Mouse (Mus musculus) liver, embryonic 11.5 days (tissue): ENCODE measurements around the gene Il10. TPM values are rescaled to one million over a fixed set of nuclear protein-coding genes. Genes with fewer than 3 reads are reported as not detected.

ENCODE experiments used
- ATAC-seq: fragments of 200-750 bp; cut with Nextera tagmentation; replicated peaks from 2 replicates; pipeline ENCODE4 v1.8.0; 2017; ENCODE audit warnings: moderate number of reproducible peaks, mild to moderate bottlenecking, moderate TSS enrichment, moderate library complexity; ENCODE audit not compliant: low FRiP score
- DNase-seq: peaks from one replicate; pipeline ENCODE4 v3.0.0-alpha.2; 2017; ENCODE audit warnings: low spot score
- H3K27ac ChIP-seq: fragments of 300-500 bp; sonication (generic); 2 replicates; pipeline ENCODE4 v1.5.1; 2014; ENCODE audit warnings: mild to moderate bottlenecking, low read depth, low read length, control low read depth
- H3K27me3 ChIP-seq: fragments of 300-500 bp; sonication (generic); replicated peaks from 2 replicates; pipeline ENCODE4 v1.6.1; 2014; ENCODE audit warnings: low read length, mixed read lengths; ENCODE audit not compliant: control insufficient read depth, insufficient read depth
- H3K36me3 ChIP-seq: fragments of 300-500 bp; sonication (generic); 2 replicates; pipeline ENCODE4 v1.6.1; 2014; ENCODE audit warnings: mild to moderate bottlenecking, low read length, moderate library complexity, mixed read lengths; ENCODE audit not compliant: control insufficient read depth, insufficient read depth
- H3K4me1 ChIP-seq: fragments of 300-500 bp; sonication (generic); replicated peaks from 2 replicates; pipeline ENCODE4 v1.6.1; 2014; ENCODE audit warnings: low read length, mixed read lengths; ENCODE audit not compliant: control insufficient read depth, insufficient read depth
- H3K4me2 ChIP-seq: fragments of 300-500 bp; sonication (generic); 2 replicates; pipeline ENCODE4 v1.6.1; 2014; ENCODE audit warnings: mild to moderate bottlenecking, control low read depth, moderate library complexity
- H3K4me3 ChIP-seq: fragments of 300-500 bp; sonication (generic); 2 replicates; pipeline ENCODE4 v1.5.1; 2014; ENCODE audit warnings: low read depth, low read length, control low read depth
- H3K9ac ChIP-seq: fragments of 300-500 bp; sonication (generic); 2 replicates; pipeline ENCODE4 v1.6.1; 2014; ENCODE audit warnings: low read depth, low read length, control low read depth
- H3K9me3 ChIP-seq: fragments of 300-500 bp; sonication (generic); 2 replicates; pipeline ENCODE4 v1.6.1; 2016; ENCODE audit warnings: low read length, inconsistent platforms, mixed read lengths; ENCODE audit not compliant: control insufficient read depth
- WGBS: fragments of 180-500 bp; shearing (Covaris S2); extraction: QIAGEN DNeasy Blood & Tissue Kit; methylation state at CpG from one replicate; pipeline ENCODE4 v1.1.7; 2014; 5-methylcytosine and 5-hydroxymethylcytosine counted together
- polyA plus RNA-seq: library from polyadenylated mRNA; unstranded; fragments of >200 nt; fragmentation: Nextera tagmentation; extraction: Ambion mirVana; gene quantifications from 2 replicates; pipeline ENCODE4 v1.2.1, GENCODE M21; 2014

Il10 gene
- polyA plus RNA-seq, 1 experiment from 2014 or later = not detected

DNA sequence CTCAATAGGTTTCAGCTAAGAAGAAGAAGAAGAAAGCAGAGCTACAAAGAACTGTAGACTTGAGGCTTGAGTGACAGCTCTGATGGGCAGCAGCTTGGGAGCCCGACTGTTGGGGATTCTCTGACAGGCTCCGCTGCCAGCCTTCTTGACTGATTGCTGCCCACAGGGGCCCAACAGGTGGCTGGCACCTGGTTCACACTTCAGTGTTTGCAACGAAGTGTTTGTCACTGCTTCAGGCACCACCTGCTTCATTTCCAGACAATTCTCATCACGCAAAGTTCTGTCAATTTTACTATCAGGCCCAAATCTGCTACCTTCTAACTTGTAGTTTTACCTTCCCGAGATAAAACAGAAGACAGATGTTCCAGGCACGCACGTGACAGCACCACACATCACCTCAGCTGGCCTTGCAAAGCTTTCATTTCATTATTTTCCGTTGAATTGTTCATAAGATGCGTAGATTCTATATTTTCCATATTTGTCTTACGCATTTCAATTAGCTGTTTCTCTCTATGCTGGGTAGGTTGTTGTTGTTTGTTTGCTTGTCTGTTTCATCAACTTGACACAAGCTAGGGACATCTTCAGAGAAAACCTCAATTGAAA, 18.9 kb downstream of the Il10 start:
- H3K36me3 ChIP-seq = no peaks in the 10 kb centered on the region
- 85% methylated on average over 10 of the region's 10 CpGs for WGBS
- H3K9ac ChIP-seq = no peak overlapping the region
- H3K27ac ChIP-seq = no peak overlapping the region
- H3K4me1 ChIP-seq = no peaks in the 10 kb centered on the region
- no peak overlapping the region for H3K4me2 ChIP-seq
- H3K4me3 ChIP-seq = no peak overlapping the region
- ATAC-seq (no peak), DNase-seq (no peak)
- no peaks in the 10 kb centered on the region for H3K9me3 ChIP-seq
- no peaks in the 10 kb centered on the region for H3K27me3 ChIP-seq

- ATAC-seq = no peak
- no peaks in the 10 kb centered on the region for H3K4me1 ChIP-seq
- no peaks in the 10 kb centered on the region for H3K27me3 ChIP-seq
- H3K4me2 ChIP-seq = no peak overlapping the region
- no peak for DNase-seq
- H3K9ac ChIP-seq = no peak overlapping the region
- 82% methylated on average over 5 of the region's 5 CpGs for WGBS
- no peaks in the 10 kb centered on the region for H3K9me3 ChIP-seq
- no peak overlapping the region for H3K4me3 ChIP-seq
- no peak overlapping the region for H3K27ac ChIP-seq
- H3K36me3 ChIP-seq = no peaks in the 10 kb centered on the region
Measured at GRCm38 (mm10) chr1:131039479-131039878, 19.8 kb downstream of the Il10 start.

DNA sequence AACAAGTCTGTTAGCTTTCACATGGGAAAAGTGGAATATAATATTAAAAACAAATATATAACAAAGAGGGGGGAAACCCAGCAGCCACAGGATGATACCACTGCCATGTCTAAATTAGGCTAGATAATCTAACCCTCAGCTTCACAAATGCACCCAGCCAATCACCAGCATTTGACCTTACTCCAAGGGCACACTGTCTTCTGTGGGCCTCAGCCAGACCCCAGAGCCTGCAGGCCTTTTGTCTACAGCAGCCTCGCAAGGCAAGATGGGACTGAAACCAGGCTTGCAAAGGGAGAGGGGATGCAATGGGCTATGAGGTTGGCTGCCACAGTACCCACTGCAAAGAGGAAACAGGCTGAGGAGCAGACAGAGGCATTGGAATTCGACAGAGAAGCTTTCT, 22.6 kb downstream of the Il10 start:
- no peaks in the 10 kb centered on the region for H3K36me3 ChIP-seq
- H3K27me3 ChIP-seq = no peaks in the 10 kb centered on the region
- no peaks in the 10 kb centered on the region for H3K9me3 ChIP-seq
- H3K9ac ChIP-seq = no peak overlapping the region
- no peak for ATAC-seq
- no peak overlapping the region for H3K4me2 ChIP-seq
- 49% methylated on average over 2 of the region's 2 CpGs for WGBS
- H3K27ac ChIP-seq = no peak overlapping the region
- DNase-seq = no peak
- H3K4me3 ChIP-seq = no peak overlapping the region
- H3K4me1 ChIP-seq = no peaks in the 10 kb centered on the region

GRCm38 (mm10) chr1:131042721-131043120, 23.1 kb downstream of the Il10 start:
- Histone ChIP-seq H3K9me3 (no peaks in the 10 kb centered on the region), H3K4me3 (no peak overlapping the region), H3K9ac (no peak overlapping the region), H3K27ac (no peak overlapping the region), H3K36me3 (no peaks in the 10 kb centered on the region), H3K4me2 (no peak overlapping the region), H3K4me1 (no peaks in the 10 kb centered on the region), H3K27me3 (no peaks in the 10 kb centered on the region)
- 85% methylated on average over 3 of the region's 3 CpGs for WGBS
- ATAC-seq (no peak), DNase-seq (no peak)

- Histone ChIP-seq H3K27ac (no peak overlapping the region), H3K4me1 (no peaks in the 10 kb centered on the region), H3K4me3 (no peak overlapping the region), H3K9ac (no peak overlapping the region), H3K27me3 (no peaks in the 10 kb centered on the region), H3K4me2 (no peak overlapping the region), H3K9me3 (no peaks in the 10 kb centered on the region), H3K36me3 (no peaks in the 10 kb centered on the region)
- WGBS = 88% methylated on average over 4 of the region's 4 CpGs
- DNase-seq = no peak
- no peak for ATAC-seq
Measured at GRCm38 (mm10) chr1:131043636-131044035, 24.0 kb downstream of the Il10 start.

DNA sequence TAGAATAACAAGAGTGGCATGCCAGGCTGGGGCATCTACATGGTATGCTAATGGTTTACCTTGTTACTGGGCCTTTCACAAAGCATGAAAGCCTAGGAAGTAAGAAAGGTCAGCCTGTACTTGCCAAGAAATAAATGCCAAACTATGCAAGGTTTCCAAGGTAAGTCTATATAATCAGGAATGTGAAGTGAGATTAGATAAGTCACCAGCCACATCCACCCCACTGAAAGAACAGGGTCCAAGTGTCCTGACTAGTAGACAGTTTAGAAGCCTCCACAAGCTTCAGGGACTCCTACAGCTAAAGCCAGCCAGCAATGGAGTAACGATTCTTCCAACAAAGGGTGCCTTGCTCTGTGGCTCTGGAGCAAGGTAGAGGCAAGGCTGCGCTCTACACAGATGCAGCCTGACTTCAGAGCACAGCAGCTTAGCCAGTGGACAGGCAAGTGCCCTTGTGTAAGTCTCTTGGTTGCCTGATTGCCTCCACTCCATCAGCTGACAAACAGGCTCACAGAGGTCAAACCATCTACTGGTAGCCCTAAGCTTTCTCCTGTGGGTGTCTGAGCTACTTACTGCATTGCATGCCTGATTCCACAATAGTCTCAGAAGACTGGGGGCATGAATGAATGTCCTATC, 26.2 kb downstream of the Il10 start:
- H3K4me2 ChIP-seq = no peak overlapping the region
- DNase-seq (no peak), ATAC-seq (no peak)
- H3K27ac ChIP-seq = no peak overlapping the region
- H3K27me3 ChIP-seq = no peaks in the 10 kb centered on the region
- H3K36me3 ChIP-seq = no peaks in the 10 kb centered on the region
- no peaks in the 10 kb centered on the region for H3K4me1 ChIP-seq
- 84% methylated on average over 2 of the region's 2 CpGs for WGBS
- H3K9ac ChIP-seq = no peak overlapping the region
- H3K4me3 ChIP-seq = no peak overlapping the region
- H3K9me3 ChIP-seq = no peaks in the 10 kb centered on the region

DNA sequence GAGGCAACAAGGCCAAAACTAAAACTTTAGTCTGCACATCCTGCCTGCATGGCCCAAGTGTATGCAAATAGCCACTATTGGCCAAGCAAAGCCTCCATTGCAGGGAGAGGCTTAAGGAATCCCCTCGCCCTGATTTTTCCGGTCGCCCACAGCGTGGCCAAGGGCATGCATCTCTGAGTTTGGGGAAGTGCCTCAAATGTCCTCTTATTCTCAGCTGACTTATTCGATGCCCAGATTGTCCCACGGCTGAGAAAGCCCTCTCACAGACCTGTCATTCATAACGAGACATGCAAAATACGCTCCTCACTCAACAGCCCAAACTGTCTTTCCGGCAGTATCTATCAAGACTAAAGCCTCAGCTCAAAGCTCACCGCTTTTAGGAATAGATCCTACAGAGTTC, 27.0 kb downstream of the Il10 start:
- no peak for ATAC-seq
- Histone ChIP-seq H3K27me3 (no peaks in the 10 kb centered on the region), H3K27ac (no peak overlapping the region), H3K4me2 (no peak overlapping the region), H3K36me3 (no peaks in the 10 kb centered on the region), H3K4me1 (no peaks in the 10 kb centered on the region), H3K4me3 (no peak overlapping the region), H3K9ac (no peak overlapping the region), H3K9me3 (no peaks in the 10 kb centered on the region)
- 83% methylated on average over 10 of the region's 10 CpGs for WGBS
- no peak for DNase-seq

DNA sequence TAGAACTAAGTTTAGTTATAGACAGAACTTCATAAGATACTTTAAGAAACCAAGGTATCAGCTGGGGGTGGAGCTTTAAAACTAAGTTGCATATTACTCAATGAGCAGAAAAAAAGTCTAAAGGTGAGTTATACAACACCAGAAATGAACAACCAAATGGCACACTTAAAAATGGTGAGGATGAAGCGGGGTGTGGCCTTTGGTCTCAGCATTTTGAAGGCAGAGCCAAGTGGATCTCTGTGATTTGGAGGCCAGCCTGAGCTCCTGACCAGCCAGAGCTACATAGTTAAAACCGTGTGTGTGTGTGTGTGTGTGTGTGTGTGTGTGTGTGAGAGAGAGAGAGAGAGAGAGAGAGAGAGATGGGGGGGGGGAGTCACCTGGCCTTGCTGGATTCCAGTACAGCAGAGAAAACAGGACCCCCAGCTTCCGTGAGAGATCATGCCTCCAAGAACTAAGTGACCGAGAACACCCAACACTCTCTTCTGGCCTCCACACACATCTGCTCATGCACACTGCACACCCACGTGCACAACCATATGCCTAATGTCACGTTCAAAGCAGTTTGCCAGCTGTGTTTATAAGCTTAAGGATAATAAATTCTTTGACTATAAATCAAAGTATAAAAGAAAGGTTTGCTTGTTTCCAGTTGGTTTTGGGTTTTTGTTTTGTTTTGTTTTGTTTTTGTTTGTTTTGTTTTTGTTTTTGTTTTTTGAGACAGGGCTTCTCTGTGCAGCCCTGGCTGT, 28.6 kb downstream of the Il10 start:
- H3K27ac ChIP-seq = no peak overlapping the region
- H3K9ac ChIP-seq = no peak overlapping the region
- no peaks in the 10 kb centered on the region for H3K4me1 ChIP-seq
- no peak for ATAC-seq
- 78% methylated on average over 6 of the region's 6 CpGs for WGBS
- no peak overlapping the region for H3K4me3 ChIP-seq
- no peaks in the 10 kb centered on the region for H3K9me3 ChIP-seq
- H3K27me3 ChIP-seq = no peaks in the 10 kb centered on the region
- no peaks in the 10 kb centered on the region for H3K36me3 ChIP-seq
- H3K4me2 ChIP-seq = no peak overlapping the region
- DNase-seq = no peak

GRCm38 (mm10) chr1:131048946-131049345, 29.3 kb downstream of the Il10 start:
- 89% methylated on average over 8 of the region's 8 CpGs for WGBS
- Histone ChIP-seq H3K4me2 (no peak overlapping the region), H3K9me3 (no peaks in the 10 kb centered on the region), H3K27me3 (no peaks in the 10 kb centered on the region), H3K36me3 (peaks cover 3% of the 10 kb centered on the region; the same call in 1 of the 2 replicates), H3K4me3 (no peak overlapping the region), H3K9ac (no peak overlapping the region), H3K4me1 (no peaks in the 10 kb centered on the region), H3K27ac (no peak overlapping the region)
- ATAC-seq = no peak
- no peak for DNase-seq
